Mouse (Mus musculus) heart, postnatal 0 days (tissue): ENCODE data around the gene Pqlc3. TPM values are rescaled to one million over a fixed set of nuclear protein-coding genes. Genes with fewer than 3 reads are reported as not detected.
A peak's percentile ranks its signal among the peaks of the same experiment; 100 is the strongest.

Source experiments
- ATAC-seq: fragments of 200-750 bp; cut with Nextera tagmentation; 2 replicates; pipeline ENCODE4 v1.8.0; 2017; ENCODE audit warnings: low read depth, moderate number of reproducible peaks, moderate library complexity; ENCODE audit not compliant: insufficient read depth
- DNase-seq: peaks from one replicate; pipeline ENCODE4 v3.0.0-alpha.2; 2016; ENCODE audit warnings: low spot score
- H3K27ac ChIP-seq: fragments of 300-500 bp; sonication (generic); 2 replicates; pipeline ENCODE4 v1.5.1; 2014; ENCODE audit warnings: low read depth, mild to moderate bottlenecking
- H3K27me3 ChIP-seq: fragments of 300-500 bp; sonication (generic); 2 replicates; pipeline ENCODE4 v1.6.1; 2014; ENCODE audit warnings: low read length, mixed read lengths; ENCODE audit not compliant: control insufficient read depth, insufficient read depth
- H3K36me3 ChIP-seq: fragments of 300-500 bp; sonication (generic); replicated peaks from 2 replicates; pipeline ENCODE4 v1.6.1; 2014; ENCODE audit warnings: low read length, mixed read lengths; ENCODE audit not compliant: control insufficient read depth, insufficient read depth
- H3K4me1 ChIP-seq: fragments of 300-500 bp; sonication (generic); 2 replicates; pipeline ENCODE4 v1.6.1; 2014; ENCODE audit warnings: antibody characterized with exemption; ENCODE audit not compliant: control insufficient read depth, insufficient read depth
- H3K4me2 ChIP-seq: fragments of 300-500 bp; sonication (generic); 2 replicates; pipeline ENCODE4 v1.6.1; 2014; ENCODE audit warnings: low read depth, mild to moderate bottlenecking, low read length, moderate library complexity
- H3K4me3 ChIP-seq: fragments of 300-500 bp; sonication (generic); 2 replicates; pipeline ENCODE4 v1.5.1; 2014; ENCODE audit warnings: low read depth, low read length
- H3K9ac ChIP-seq: fragments of 300-500 bp; sonication (generic); replicated peaks from 2 replicates; pipeline ENCODE4 v1.6.1; 2014; ENCODE audit warnings: low read depth, low read length, mixed read lengths
- H3K9me3 ChIP-seq: fragments of 300-500 bp; sonication (generic); replicated peaks from 2 replicates; pipeline ENCODE4 v1.6.1; 2016; ENCODE audit warnings: low read length; ENCODE audit not compliant: control insufficient read depth
- CTCF ChIP-seq: IDR thresholded peaks from 2 replicates; pipeline ENCODE4 v1.5.1; 2016; ENCODE audit warnings: antibody characterized with exemption, control low read depth, low read depth
- EP300 ChIP-seq: IDR thresholded peaks from 2 replicates; pipeline ENCODE4 v1.6.1; 2016; ENCODE audit warnings: antibody characterized with exemption, low read depth
- WGBS: fragments of 180-500 bp; shearing (Covaris S2); extraction: QIAGEN DNeasy Blood & Tissue Kit; methylation state at CpG from one replicate; pipeline ENCODE4 v1.1.7; 2014; 5-methylcytosine and 5-hydroxymethylcytosine counted together
- polyA plus RNA-seq: library from polyadenylated mRNA; unstranded; fragments of >200 nt; fragmentation: Nextera tagmentation; extraction: Ambion mirVana; gene quantifications from 2 replicates; pipeline ENCODE4 v1.2.1, GENCODE M21; 2015
- total RNA-seq: library from RNA; depleted of rRNA; stranded (reverse); fragments of >200 nt; gene quantifications from 2 replicates; pipeline ENCODE4 v1.2.3, GENCODE M21; 2014; ENCODE audit warnings: low replicate concordance; rRNA removed

Pqlc3 gene
- total RNA-seq (2.2 and 5.1 TPM in 2 replicates), polyA plus RNA-seq (2.8 and 3.5 TPM in 2 replicates)

- H3K9ac ChIP-seq, result peak within 1 kb of the TSS; percentile 48
- H3K4me2 ChIP-seq, result peak within 1 kb of the TSS; percentile 94
- TF ChIP-seq CTCF (no peak), EP300 (no peak)
- 0 out of 2 replicates have a peak, but pooled peaks cover 10% of the 10 kb centered on the region for H3K36me3 ChIP-seq
- DNase-seq (peak; percentile 74), ATAC-seq (peak; percentile 83)
- H3K27me3 ChIP-seq, result no peaks in the 10 kb centered on the region
- WGBS, result under 1% methylated on average over 57 of the region's 57 CpGs
- no peaks in the 10 kb centered on the region for H3K9me3 ChIP-seq
- peak within 1 kb of the TSS; percentile 59 for H3K4me3 ChIP-seq
- peaks cover 3% of the 10 kb centered on the region; the same call in 1 of the 2 replicates for H3K4me1 ChIP-seq
- H3K27ac ChIP-seq, result no peak within 1 kb of the TSS
These were observed at the start of gene Pqlc3 for GRCm38 (mm10) chr12:16999739-17000497. TSS of gene Pqlc3 (minus strand) at chr12:17000408.

- 93% methylated on average over 1 of the region's 1 CpGs for WGBS
- H3K9ac ChIP-seq, result no peak overlapping the region
- H3K27ac ChIP-seq, result no peak overlapping the region
- no peaks in the 10 kb centered on the region for H3K9me3 ChIP-seq
- no peaks in the 10 kb centered on the region for H3K27me3 ChIP-seq
- TF ChIP-seq EP300, result no peak
- TF ChIP-seq CTCF, result no peak
- H3K36me3 ChIP-seq, result no peaks in the 10 kb centered on the region
- no peak for ATAC-seq
- H3K4me3 ChIP-seq, result no peak overlapping the region
- H3K4me1 ChIP-seq, result no peaks in the 10 kb centered on the region
- H3K4me2 ChIP-seq, result no peak overlapping the region
- DNase-seq, result no peak
These were observed 49.6 kb upstream of the Pqlc3 start for GRCm38 (mm10) chr12:17049796-17050195.

GRCm38 (mm10) chr12:17048979-17049612 is 48.9 kb upstream of the Pqlc3 start:
- DNase-seq, result no peak
- Histone ChIP-seq H3K36me3 (no peaks in the 10 kb centered on the region), H3K27me3 (no peaks in the 10 kb centered on the region), H3K4me3 (no peak overlapping the region), H3K4me2 (no peak overlapping the region), H3K9ac (no peak overlapping the region), H3K4me1 (no peaks in the 10 kb centered on the region), H3K9me3 (no peaks in the 10 kb centered on the region), H3K27ac (no peak overlapping the region)
- ATAC-seq, result no peak
- 84% methylated on average over 7 of the region's 7 CpGs for WGBS
- TF ChIP-seq EP300, result no peak
- TF ChIP-seq CTCF, result no peak

- no peak for TF ChIP-seq CTCF
- no peak for TF ChIP-seq EP300
- no peaks in the 10 kb centered on the region for H3K27me3 ChIP-seq
- no peak for ATAC-seq
- H3K4me1 ChIP-seq, result no peaks in the 10 kb centered on the region
- 51% methylated on average over 5 of the region's 5 CpGs for WGBS
- H3K4me3 ChIP-seq, result no peak overlapping the region
- H3K4me2 ChIP-seq, result no peak overlapping the region
- H3K27ac ChIP-seq, result no peak overlapping the region
- H3K9me3 ChIP-seq, result no peaks in the 10 kb centered on the region
- no peak overlapping the region for H3K9ac ChIP-seq
- H3K36me3 ChIP-seq, result no peaks in the 10 kb centered on the region
- no peak for DNase-seq
These were observed 43.1 kb upstream of the Pqlc3 start for GRCm38 (mm10) chr12:17043311-17043710.

- ATAC-seq (no peak), DNase-seq (no peak)
- H3K27ac ChIP-seq, result no peak overlapping the region
- H3K4me1 ChIP-seq, result no peaks in the 10 kb centered on the region
- TF ChIP-seq CTCF, result no peak
- no peak for TF ChIP-seq EP300
- H3K27me3 ChIP-seq, result no peaks in the 10 kb centered on the region
- H3K36me3 ChIP-seq, result no peaks in the 10 kb centered on the region
- H3K4me2 ChIP-seq, result no peak overlapping the region
- H3K9me3 ChIP-seq, result no peaks in the 10 kb centered on the region
- WGBS, result 45% methylated on average over 1 of the region's 1 CpGs
- no peak overlapping the region for H3K9ac ChIP-seq
- H3K4me3 ChIP-seq, result no peak overlapping the region
These were observed 40.4 kb upstream of the Pqlc3 start for GRCm38 (mm10) chr12:17040567-17040966.
